ENCODE assay signal across 23 mouse cellular contexts in the genomic region with DNA sequence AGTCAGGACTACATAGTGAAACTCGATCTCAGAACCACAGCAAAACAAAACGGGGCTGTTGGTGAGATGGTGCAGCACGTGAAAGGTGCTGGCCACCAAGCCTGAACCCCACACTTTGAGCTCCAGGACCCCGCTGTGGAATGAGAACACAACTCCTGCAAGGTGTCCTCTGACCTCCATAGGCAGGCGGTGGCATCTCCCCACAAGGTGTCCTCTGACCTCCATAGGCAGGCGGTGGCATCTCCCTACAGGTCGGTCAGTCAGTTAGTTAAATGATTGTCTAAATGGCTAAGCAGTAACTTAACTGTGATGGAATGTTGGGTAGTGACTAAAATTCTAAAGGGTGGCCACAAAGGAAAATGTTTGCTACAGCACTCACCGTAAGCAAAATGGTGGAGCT. TPM values are rescaled to one million over a fixed set of nuclear protein-coding genes. Genes with fewer than 3 reads are reported as not detected.
"Had no signal": no experiment of that assay in that cellular context is flagged by ENCODE, and none has a peak within 500 bp of the region (broad histone marks: within the 10 kb centered on the region; RNA-seq: fewer than 3 reads in every experiment).

No protein-coding gene starts in this region.

- H3K27me3 ChIP-seq: limb, embryonic 13.5 days; liver, embryonic 12.5 days; liver, embryonic 15.5 days; lung, embryonic 15.5 days; megakaryocyte, embryonic 14.5 days; midbrain, embryonic 13.5 days; neural tube, embryonic 13.5 days had no signal

- H3K4me3 ChIP-seq: layer of hippocampus, adult 2 months; limb, embryonic 10.5 days; limb, embryonic 13.5 days; liver, embryonic 12.5 days; liver, embryonic 15.5 days; lung, embryonic 15.5 days; megakaryocyte, embryonic 14.5 days; midbrain, embryonic 10.5 days; midbrain, embryonic 13.5 days; myocyte; neural tube, embryonic 13.5 days had no signal

- H3K9me3 ChIP-seq: limb, embryonic 10.5 days; limb, embryonic 13.5 days; liver, embryonic 15.5 days; lung, embryonic 15.5 days; midbrain, embryonic 13.5 days had no signal

- H3K4me1 ChIP-seq: limb, embryonic 10.5 days; limb, embryonic 13.5 days; liver, embryonic 12.5 days; liver, embryonic 15.5 days; lung, embryonic 15.5 days; midbrain, embryonic 10.5 days; midbrain, embryonic 13.5 days; neural tube, embryonic 13.5 days had no signal

- DNase-seq: layer of hippocampus, adult 9-11 months; liver; lung, adult 18-20 months; lung, postnatal 10 days; lung, postnatal 36 days; thymus, postnatal 25 days had no signal

- H3K9ac ChIP-seq: limb, embryonic 13.5 days; liver, embryonic 12.5 days; liver, embryonic 15.5 days; lung, embryonic 15.5 days; midbrain, embryonic 13.5 days; neural tube, embryonic 13.5 days had no signal

- ATAC-seq: hindbrain, postnatal 0 days; inflammation-experienced regulatory T-cells, adult 6 months; intestine, embryonic 16.5 days; liver, embryonic 12.5 days; midbrain, embryonic 13.5 days; midbrain, embryonic 16.5 days had no signal

- H3K4me2 ChIP-seq: limb, embryonic 13.5 days; liver, embryonic 12.5 days; liver, embryonic 15.5 days; lung, embryonic 15.5 days; midbrain, embryonic 13.5 days; neural tube, embryonic 13.5 days had no signal

- H3K27ac ChIP-seq: hindbrain, postnatal 0 days; layer of hippocampus, adult 2 months; limb, embryonic 10.5 days; limb, embryonic 13.5 days; liver, embryonic 12.5 days; liver, embryonic 15.5 days; lung, embryonic 15.5 days; midbrain, embryonic 10.5 days; midbrain, embryonic 13.5 days; neural tube, embryonic 13.5 days had no signal

RNA-seq across cellular contexts. Expression of a gene that starts 45.6 kb away (rescaled TPM):
- polyA plus RNA-seq: inflammation-experienced regulatory T-cells, adult 6 months; large intestine, adult 2 months; limb, embryonic 10.5 days; liver, embryonic 12.5 days; midbrain, embryonic 10.5 days; small intestine, adult 2 months had no signal
